Mouse (Mus musculus): ENCODE measurements around the gene Hlcs. TPM values are rescaled to one million over a fixed set of nuclear protein-coding genes. Genes with fewer than 3 reads are reported as not detected.

Gene Hlcs
- total RNA-seq, 2 experiments from 2014 or later = 9.8 to 10.8 TPM

GRCm38 (mm10) chr16:94248721-94249120 lies 64.7 kb downstream of the Hlcs start:
- DNase-seq (ENCODE audit: low spot score) = no peak

GRCm38 (mm10) chr16:94246976-94247375 lies 66.4 kb downstream of the Hlcs start:
- no peak for DNase-seq (ENCODE audit: low spot score)

GRCm38 (mm10) chr16:94246058-94246784 lies 67.2 kb downstream of the Hlcs start:
- DNase-seq (ENCODE audit: low spot score) = no peak

- no peak for DNase-seq (ENCODE audit: low spot score)
Observed at GRCm38 (mm10) chr16:94241126-94241525, 72.2 kb downstream of the Hlcs start.

GRCm38 (mm10) chr16:94240190-94240589 lies 73.2 kb downstream of the Hlcs start:
- DNase-seq (ENCODE audit: low spot score) = no peak

- DNase-seq (ENCODE audit: low spot score) = no peak
Observed at GRCm38 (mm10) chr16:94239567-94239966, 73.8 kb downstream of the Hlcs start.

GRCm38 (mm10) chr16:94239146-94239545 lies 74.2 kb downstream of the Hlcs start:
- no peak for DNase-seq (ENCODE audit: low spot score)

- DNase-seq (ENCODE audit: low spot score) = no peak
Observed at GRCm38 (mm10) chr16:94237130-94237484, 76.3 kb downstream of the Hlcs start.

- DNase-seq (ENCODE audit: low spot score) = no peak
Observed at GRCm38 (mm10) chr16:94236226-94237129, 76.9 kb downstream of the Hlcs start.

GRCm38 (mm10) chr16:94235718-94236117 lies 77.7 kb downstream of the Hlcs start:
- DNase-seq (ENCODE audit: low spot score) = no peak

- no peak for DNase-seq (ENCODE audit: low spot score)
Observed at GRCm38 (mm10) chr16:94234202-94234601, 79.2 kb downstream of the Hlcs start.

GRCm38 (mm10) chr16:94230909-94231575 lies 82.3 kb downstream of the Hlcs start:
- no peak for DNase-seq (ENCODE audit: low spot score)

- no peak for DNase-seq (ENCODE audit: low spot score)
Observed at GRCm38 (mm10) chr16:94230499-94230898, 82.9 kb downstream of the Hlcs start.

GRCm38 (mm10) chr16:94229890-94230289 lies 83.5 kb downstream of the Hlcs start:
- no peak for DNase-seq (ENCODE audit: low spot score)

GRCm38 (mm10) chr16:94228858-94229555 lies 84.4 kb downstream of the Hlcs start:
- DNase-seq (ENCODE audit: low spot score) = no peak

- DNase-seq (ENCODE audit: low spot score) = peak; percentile 74
Observed at GRCm38 (mm10) chr16:94227328-94228018, 85.9 kb downstream of the Hlcs start.

GRCm38 (mm10) chr16:94223363-94223720 lies 90.0 kb downstream of the Hlcs start:
- no peak for DNase-seq (ENCODE audit: low spot score)

- no peak for DNase-seq (ENCODE audit: low spot score)
Observed at GRCm38 (mm10) chr16:94222646-94223362, 90.6 kb downstream of the Hlcs start.

GRCm38 (mm10) chr16:94210689-94211357 lies 102.5 kb downstream of the Hlcs start:
- DNase-seq (ENCODE audit: low spot score) = no peak

- peak; percentile 19 for DNase-seq (ENCODE audit: low spot score)
Observed at GRCm38 (mm10) chr16:94209626-94210025, 103.7 kb downstream of the Hlcs start.
